Mouse (Mus musculus) midbrain, embryonic 16.5 days (tissue): ENCODE data around the gene Tepp. TPM values are rescaled to one million over a fixed set of nuclear protein-coding genes. Genes with fewer than 3 reads are reported as not detected.

ENCODE experiments used
- ATAC-seq: fragments of 200-750 bp; cut with Nextera tagmentation; 2 replicates; pipeline ENCODE4 v1.8.0; 2017; ENCODE audit warnings: moderate TSS enrichment
- H3K27ac ChIP-seq: fragments of 300-500 bp; sonication (generic); 2 replicates; pipeline ENCODE4 v1.5.1; 2014; ENCODE audit warnings: mild to moderate bottlenecking, low read length, mixed read lengths
- H3K27me3 ChIP-seq: fragments of 300-500 bp; sonication (generic); 2 replicates; pipeline ENCODE4 v1.6.1; 2014; ENCODE audit warnings: low read depth, low read length, mixed read lengths; ENCODE audit not compliant: control insufficient read depth, insufficient read depth
- H3K36me3 ChIP-seq: fragments of 300-500 bp; sonication (generic); 2 replicates; pipeline ENCODE4 v1.6.1; 2014; ENCODE audit warnings: mild to moderate bottlenecking, low read length, moderate library complexity, mixed read lengths; ENCODE audit not compliant: control insufficient read depth, insufficient read depth
- H3K4me1 ChIP-seq: fragments of 300-500 bp; sonication (generic); 2 replicates; pipeline ENCODE4 v1.6.1; 2014; ENCODE audit warnings: mild to moderate bottlenecking, low read length, mixed read lengths; ENCODE audit not compliant: control insufficient read depth, insufficient read depth
- H3K4me2 ChIP-seq: fragments of 300-500 bp; sonication (generic); 2 replicates; pipeline ENCODE4 v1.6.1; 2014; ENCODE audit warnings: mild to moderate bottlenecking, low read length, mixed read lengths
- H3K4me3 ChIP-seq: fragments of 300-500 bp; sonication (generic); 2 replicates; pipeline ENCODE4 v1.5.1; 2014; ENCODE audit warnings: low read depth, mild to moderate bottlenecking, low read length, moderate library complexity, mixed read lengths
- H3K9ac ChIP-seq: fragments of 300-500 bp; sonication (generic); 2 replicates; pipeline ENCODE4 v1.6.1; 2014; ENCODE audit warnings: low read depth, low read length, mixed read lengths
- H3K9me3 ChIP-seq: fragments of 300-500 bp; sonication (generic); replicated peaks from 2 replicates; pipeline ENCODE4 v1.6.1; 2014; ENCODE audit warnings: mild to moderate bottlenecking, low read length, mixed read lengths; ENCODE audit not compliant: control insufficient read depth, poor library complexity, severe bottlenecking
- WGBS: fragments of 180-500 bp; shearing (Covaris S2); extraction: QIAGEN DNeasy Blood & Tissue Kit; methylation state at CpG from one replicate; pipeline ENCODE4 v1.1.7; 2014; 5-methylcytosine and 5-hydroxymethylcytosine counted together
- polyA plus RNA-seq: library from polyadenylated mRNA; unstranded; fragments of >200 nt; fragmentation: Nextera tagmentation; extraction: Ambion mirVana; gene quantifications from 2 replicates; pipeline ENCODE4 v1.2.1, GENCODE M21; 2015

Tepp gene
- polyA plus RNA-seq, 1 experiment from 2014 or later, result 2.8 TPM

DNA sequence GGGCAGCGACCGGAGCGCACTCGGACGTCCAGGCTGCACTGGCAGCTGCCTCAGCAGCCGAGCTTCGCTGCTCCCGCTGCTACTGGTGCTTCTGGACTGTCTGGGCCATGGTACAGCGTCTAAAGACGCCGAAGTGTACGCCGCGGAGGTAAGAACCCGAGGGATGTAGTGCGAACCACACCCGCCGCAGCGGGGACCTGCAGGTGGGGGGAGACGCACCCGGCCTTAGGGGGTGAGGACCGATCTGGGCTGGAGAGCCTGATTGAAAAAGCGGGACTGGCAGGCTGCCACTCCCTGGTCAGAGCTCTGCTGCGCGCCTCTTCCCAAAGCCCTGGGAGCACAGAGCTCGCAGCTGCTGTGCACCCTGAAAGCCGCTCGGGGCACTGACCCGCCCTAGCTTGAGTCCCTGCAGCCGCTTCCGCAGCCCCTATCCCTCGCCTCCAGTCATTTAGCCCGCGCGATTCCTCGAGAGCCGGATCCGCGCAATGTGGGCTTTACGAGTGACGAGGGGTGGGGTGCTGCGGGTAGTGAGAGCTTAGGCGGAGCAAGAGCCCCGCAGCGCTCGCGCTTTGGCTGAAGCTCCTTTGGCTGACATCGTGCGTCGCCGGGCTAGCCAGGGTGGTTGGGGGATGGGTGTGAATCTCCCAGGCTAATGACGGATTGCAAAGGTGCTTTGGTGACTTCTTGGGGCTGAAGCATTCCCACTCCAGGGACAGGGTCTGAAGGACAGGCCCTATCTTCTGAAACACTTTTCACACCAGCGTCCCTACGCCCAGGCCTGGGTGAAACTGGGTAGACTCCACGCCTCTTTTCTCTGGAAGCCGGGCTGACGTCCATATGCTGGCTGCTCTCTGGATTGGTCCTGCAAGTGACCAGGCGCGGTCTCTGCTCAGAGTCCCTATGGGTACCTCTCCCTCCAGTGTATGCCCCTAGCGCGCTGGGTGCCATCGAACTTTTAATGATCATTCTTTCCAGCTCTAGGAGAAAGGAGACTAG is 42.8 kb downstream of the Tepp start:
- Histone ChIP-seq H3K4me3 (peak overlapping the region; percentile 92), H3K4me2 (peak overlapping the region; percentile 70)
- peak; percentile 55 for ATAC-seq

DNA sequence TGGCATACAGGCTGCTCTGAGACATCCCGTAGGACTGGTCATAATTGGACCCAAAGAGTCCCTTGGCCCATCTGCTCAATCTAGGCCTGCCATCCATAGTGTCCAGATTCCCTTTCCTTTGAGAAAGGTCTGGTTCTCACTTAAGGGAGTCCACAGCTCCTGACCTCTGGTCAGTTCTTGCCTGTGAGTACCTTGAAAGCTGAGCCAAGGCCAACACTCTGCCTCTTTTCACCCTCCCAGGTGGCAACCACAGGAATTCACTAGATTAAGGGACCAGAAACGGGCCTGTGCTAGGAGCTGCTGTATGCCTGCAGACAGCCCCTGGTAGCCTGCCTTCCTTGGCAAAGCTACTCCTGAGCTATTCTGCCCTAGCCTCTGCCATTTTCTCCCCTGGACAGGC is 44.2 kb downstream of the Tepp start:
- no peak overlapping the region for H3K4me3 ChIP-seq
- no peak overlapping the region for H3K27ac ChIP-seq
- H3K36me3 ChIP-seq, result no peaks in the 10 kb centered on the region
- WGBS, result 76% methylated on average over 2 of the region's 2 CpGs
- H3K9me3 ChIP-seq, result no peaks in the 10 kb centered on the region
- H3K9ac ChIP-seq, result no peak overlapping the region
- no peak for ATAC-seq
- H3K4me2 ChIP-seq, result no peak overlapping the region
- H3K4me1 ChIP-seq, result peaks cover 30% of the 10 kb centered on the region
- H3K27me3 ChIP-seq, result no peaks in the 10 kb centered on the region

More for the DNA sequence above, 42.8 kb downstream of the Tepp start:
- WGBS, result under 1% methylated on average over 62 of the region's 62 CpGs
- Histone ChIP-seq H3K27me3 (no peaks in the 10 kb centered on the region), H3K27ac (peak overlapping the region; percentile 86), H3K9ac (peak overlapping the region; percentile 87), H3K4me1 (peaks cover 28% of the 10 kb centered on the region), H3K9me3 (no peaks in the 10 kb centered on the region), H3K36me3 (no peaks in the 10 kb centered on the region)

DNA sequence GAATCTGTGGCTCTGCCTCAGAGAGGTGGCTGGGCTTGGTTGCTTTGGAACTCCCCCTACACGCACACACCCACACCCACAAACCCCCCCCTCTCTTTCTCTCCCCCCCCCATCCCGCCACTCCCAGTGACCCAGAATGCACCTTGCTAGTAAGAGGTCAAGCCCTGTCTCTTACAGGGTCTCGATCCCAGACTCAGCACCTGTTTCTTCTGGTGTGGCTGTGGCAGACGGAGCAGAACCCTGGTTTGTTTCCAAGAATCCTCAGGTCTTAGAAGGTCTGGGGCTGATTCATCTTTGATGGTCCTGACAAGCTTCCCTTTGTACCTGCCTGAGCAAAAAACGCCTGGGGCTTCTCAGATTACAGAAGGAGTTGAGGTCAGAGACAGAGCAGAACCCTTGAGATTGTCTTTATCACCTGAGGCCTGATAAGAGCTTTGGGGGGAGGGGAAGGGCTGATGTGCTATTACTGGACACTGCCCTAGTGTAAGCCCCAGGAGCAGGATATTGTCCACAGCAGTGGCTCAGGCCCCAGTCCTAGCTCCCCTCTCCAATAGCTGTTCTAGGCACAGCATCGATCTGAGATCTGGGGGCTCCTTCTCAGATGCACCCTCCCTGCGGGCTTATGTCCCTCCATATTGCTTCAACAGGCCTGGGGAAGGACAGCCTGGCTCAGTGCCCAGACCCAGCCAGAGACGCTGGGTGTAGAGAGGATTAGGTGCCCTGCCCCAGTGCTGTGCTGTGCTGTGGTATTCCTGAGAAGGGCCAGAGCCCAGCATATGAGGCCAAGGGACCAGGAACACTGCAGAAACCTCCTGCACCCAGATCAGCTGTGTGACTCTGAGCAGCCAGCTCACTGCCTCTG is 48.4 kb downstream of the Tepp start:
- Histone ChIP-seq H3K4me2 (no peak overlapping the region), H3K27me3 (no peaks in the 10 kb centered on the region), H3K9me3 (no peaks in the 10 kb centered on the region), H3K4me1 (peaks cover 31% of the 10 kb centered on the region), H3K36me3 (no peaks in the 10 kb centered on the region), H3K9ac (0 out of 2 replicates have a peak overlapping the region, but pooled peaks have one; percentile 37), H3K27ac (no peak overlapping the region), H3K4me3 (no peak overlapping the region)
- ATAC-seq, result 0 out of 2 replicates have a peak, but pooled peaks have one; percentile 7
- WGBS, result 65% methylated on average over 8 of the region's 8 CpGs

DNA sequence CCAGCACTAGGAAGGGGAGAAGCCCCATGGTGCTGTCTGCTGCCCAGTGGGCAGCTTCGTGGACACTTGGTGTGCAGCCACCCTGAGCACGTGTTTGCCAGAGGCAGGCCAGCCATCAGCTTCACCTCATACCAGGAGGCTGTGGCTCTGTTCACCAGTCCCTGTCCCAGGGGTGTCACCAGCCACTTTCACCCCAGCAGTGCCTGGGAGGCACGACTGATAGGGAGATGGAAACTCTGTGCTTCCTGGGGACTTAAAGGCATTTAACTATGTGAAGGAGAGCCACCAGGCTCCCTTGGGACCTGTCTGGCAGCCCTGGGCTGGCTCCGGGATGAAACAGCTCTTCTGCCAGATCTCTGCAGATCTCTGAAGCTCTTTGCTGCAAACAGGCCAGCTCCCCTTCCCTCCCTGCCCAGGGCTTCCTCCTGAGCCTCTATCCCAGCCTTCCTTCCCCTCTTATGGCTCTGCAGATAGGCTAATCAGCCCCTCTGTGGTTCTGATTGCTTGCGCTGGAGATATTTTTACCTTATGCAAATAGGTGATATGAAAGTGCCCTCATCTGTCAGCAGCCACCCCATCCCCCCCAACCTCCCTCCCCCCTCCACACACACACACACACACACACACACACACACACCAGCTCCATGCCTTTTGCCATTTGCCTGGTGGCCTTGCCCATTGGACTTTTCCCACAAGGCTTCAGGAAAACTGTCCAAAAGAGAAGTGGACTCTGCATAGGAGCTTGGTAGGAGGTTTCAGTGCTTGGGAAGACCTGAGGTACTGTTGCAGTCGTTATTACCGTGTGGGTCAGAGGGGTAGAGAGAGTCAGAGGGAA is 50.0 kb downstream of the Tepp start:
- Histone ChIP-seq H3K27me3 (no peaks in the 10 kb centered on the region), H3K4me1 (peaks cover 25% of the 10 kb centered on the region), H3K9ac (peak overlapping the region; percentile 36; the same call in 1 of the 2 replicates), H3K4me2 (no peak overlapping the region), H3K4me3 (no peak overlapping the region), H3K27ac (0 out of 2 replicates have a peak overlapping the region, but pooled peaks have one; percentile 7), H3K9me3 (no peaks in the 10 kb centered on the region), H3K36me3 (no peaks in the 10 kb centered on the region)
- peak; percentile 40 for ATAC-seq
- WGBS, result 40% methylated on average over 7 of the region's 7 CpGs

DNA sequence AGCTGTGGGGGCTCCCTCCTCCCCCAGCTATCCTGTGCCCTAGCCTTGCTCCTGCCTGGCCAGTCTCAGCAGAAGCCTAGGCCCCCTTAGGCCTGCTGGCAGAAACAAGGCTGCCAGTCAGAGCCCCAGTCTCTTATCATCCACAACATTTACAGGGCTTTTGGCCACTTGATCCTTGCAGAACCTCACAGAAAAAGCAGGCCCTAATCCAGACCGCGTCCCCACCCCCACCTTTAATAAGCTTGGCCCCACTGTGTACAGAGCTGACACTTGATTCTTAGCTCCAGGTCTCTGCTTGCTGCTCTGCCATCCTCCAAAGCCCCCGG is 50.6 kb downstream of the Tepp start:
- no peaks in the 10 kb centered on the region for H3K9me3 ChIP-seq
- H3K4me1 ChIP-seq, result peaks cover 25% of the 10 kb centered on the region
- H3K4me2 ChIP-seq, result no peak overlapping the region
- no peaks in the 10 kb centered on the region for H3K27me3 ChIP-seq
- H3K36me3 ChIP-seq, result no peaks in the 10 kb centered on the region
- no peak overlapping the region for H3K9ac ChIP-seq
- no peak overlapping the region for H3K4me3 ChIP-seq
- WGBS, result 70% methylated on average over 3 of the region's 3 CpGs
- no peak overlapping the region for H3K27ac ChIP-seq
- ATAC-seq, result no peak

DNA sequence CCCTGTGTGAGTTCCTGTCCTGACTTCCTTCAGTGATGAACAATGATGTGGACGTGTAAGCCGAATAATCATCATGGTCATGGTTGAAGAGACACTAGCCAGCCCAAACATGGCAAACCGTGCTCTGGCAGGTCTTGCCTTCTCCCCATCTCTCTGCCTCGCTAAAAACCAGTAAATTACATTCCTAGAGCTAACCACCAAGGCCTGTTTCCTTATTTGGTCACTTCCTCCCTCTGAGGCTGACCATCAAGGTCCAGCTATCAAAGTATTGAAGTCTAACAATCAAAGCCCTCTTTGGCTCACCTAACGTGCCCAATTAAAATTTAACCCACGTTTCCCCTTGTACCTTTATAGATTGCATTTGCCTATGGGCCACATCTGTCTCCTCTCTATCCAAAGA is 51.9 kb downstream of the Tepp start:
- Histone ChIP-seq H3K27me3 (no peaks in the 10 kb centered on the region), H3K9ac (no peak overlapping the region), H3K4me3 (no peak overlapping the region), H3K27ac (no peak overlapping the region), H3K4me1 (peaks cover 25% of the 10 kb centered on the region), H3K36me3 (no peaks in the 10 kb centered on the region), H3K9me3 (no peaks in the 10 kb centered on the region), H3K4me2 (no peak overlapping the region)
- 76% methylated on average over 6 of the region's 6 CpGs for WGBS
- no peak for ATAC-seq

DNA sequence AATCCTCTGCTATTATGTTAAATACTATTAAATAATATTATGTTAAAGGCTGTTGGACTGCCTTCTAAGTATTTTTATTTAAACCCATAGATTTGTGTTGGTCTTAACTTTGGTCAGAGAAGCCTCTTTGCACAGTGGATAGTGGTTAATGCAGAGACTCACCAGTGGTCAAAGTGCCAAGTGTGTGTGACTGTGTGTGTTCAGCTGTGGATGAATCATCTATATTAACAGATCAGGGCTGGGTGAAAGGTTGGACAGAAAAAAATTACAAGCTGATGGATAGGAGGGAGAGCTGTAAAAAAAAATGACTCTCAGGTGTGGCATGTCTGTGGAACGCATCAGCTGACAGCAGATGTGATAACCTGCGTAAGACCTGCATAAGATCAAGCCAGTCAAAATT is 53.5 kb downstream of the Tepp start:
- no peaks in the 10 kb centered on the region for H3K9me3 ChIP-seq
- WGBS, result 98% methylated on average over 2 of the region's 2 CpGs
- no peak overlapping the region for H3K9ac ChIP-seq
- peaks cover 10% of the 10 kb centered on the region for H3K36me3 ChIP-seq
- ATAC-seq, result no peak
- no peaks in the 10 kb centered on the region for H3K27me3 ChIP-seq
- no peak overlapping the region for H3K4me2 ChIP-seq
- no peak overlapping the region for H3K27ac ChIP-seq
- H3K4me1 ChIP-seq, result peaks cover 21% of the 10 kb centered on the region
- H3K4me3 ChIP-seq, result no peak overlapping the region

DNA sequence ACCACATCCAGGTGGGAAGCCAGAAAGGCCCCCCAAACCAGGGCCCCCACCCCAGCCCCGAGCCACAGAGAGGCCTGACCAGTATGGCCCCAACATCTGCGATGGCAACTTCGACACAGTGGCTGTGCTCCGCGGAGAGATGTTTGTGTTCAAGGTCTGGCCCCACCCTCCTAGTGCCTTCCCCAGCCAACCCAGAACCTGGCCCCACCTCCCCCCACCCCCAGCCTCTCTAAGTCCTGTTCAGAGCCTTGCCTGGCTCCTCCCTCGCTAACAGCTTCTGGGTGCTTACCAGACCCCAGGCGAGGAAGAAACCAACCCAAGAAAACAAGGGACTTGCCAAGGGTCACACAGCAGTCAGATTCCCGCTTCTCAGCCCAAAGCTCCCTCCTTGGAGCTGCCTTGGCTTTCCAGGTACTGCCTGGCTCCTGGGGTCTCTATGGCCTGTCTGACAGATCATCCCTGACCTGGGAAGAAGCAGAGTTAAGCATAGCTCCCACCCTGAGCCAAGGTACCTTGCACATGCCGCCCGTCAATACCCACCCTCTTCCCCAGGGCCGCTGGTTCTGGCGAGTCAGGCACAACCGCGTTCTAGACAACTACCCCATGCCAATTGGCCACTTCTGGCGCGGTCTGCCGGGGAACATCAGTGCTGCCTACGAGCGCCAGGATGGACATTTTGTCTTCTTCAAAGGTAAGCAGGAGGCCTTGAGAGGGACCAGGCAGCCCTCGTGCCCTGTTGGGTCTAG is 59.4 kb downstream of the Tepp start:
- Histone ChIP-seq H3K9me3 (no peaks in the 10 kb centered on the region), H3K27me3 (no peaks in the 10 kb centered on the region), H3K4me1 (no peaks in the 10 kb centered on the region), H3K36me3 (peaks cover 15% of the 10 kb centered on the region), H3K27ac (no peak overlapping the region), H3K4me3 (no peak overlapping the region), H3K4me2 (no peak overlapping the region), H3K9ac (no peak overlapping the region)
- WGBS, result 56% methylated on average over 20 of the region's 20 CpGs
- ATAC-seq, result no peak
